Mouse (Mus musculus) midbrain, embryonic 14.5 days (tissue): Measurements from ENCODE around the gene Cdc40. TPM values are rescaled to one million over a fixed set of nuclear protein-coding genes. Genes with fewer than 3 reads are reported as not detected.

Experiments
- ATAC-seq: fragments of 200-750 bp; cut with Nextera tagmentation; 2 replicates; pipeline ENCODE4 v1.8.0; 2017; ENCODE audit warnings: moderate number of reproducible peaks, moderate library complexity; ENCODE audit not compliant: low FRiP score, low TSS enrichment
- DNase-seq: peaks from one replicate; pipeline ENCODE4 v3.0.0-alpha.2; 2015
- H3K27ac ChIP-seq: fragments of 300-500 bp; sonication (generic); replicated peaks from 2 replicates; pipeline ENCODE4 v1.5.1; 2014; ENCODE audit warnings: mild to moderate bottlenecking, low read depth, low read length, moderate library complexity
- H3K27me3 ChIP-seq: fragments of 300-500 bp; sonication (generic); 2 replicates; pipeline ENCODE4 v1.6.1; 2014; ENCODE audit warnings: low read length, control low read depth, mixed read lengths; ENCODE audit not compliant: control insufficient read depth, insufficient read depth
- H3K36me3 ChIP-seq: fragments of 300-500 bp; sonication (generic); 2 replicates; pipeline ENCODE4 v1.6.1; 2014; ENCODE audit warnings: low read length, control low read depth; ENCODE audit not compliant: control insufficient read depth, insufficient read depth
- H3K4me1 ChIP-seq: fragments of 300-500 bp; sonication (generic); 2 replicates; pipeline ENCODE4 v1.6.1; 2014; ENCODE audit warnings: mild to moderate bottlenecking, antibody characterized with exemption, low read length, control low read depth; ENCODE audit not compliant: control insufficient read depth, insufficient read depth
- H3K4me2 ChIP-seq: fragments of 300-500 bp; sonication (generic); 2 replicates; pipeline ENCODE4 v1.6.1; 2014; ENCODE audit warnings: mild to moderate bottlenecking, low read length, moderate library complexity
- H3K4me3 ChIP-seq: fragments of 300-500 bp; sonication (generic); replicated peaks from 2 replicates; pipeline ENCODE4 v1.5.1; 2014; ENCODE audit warnings: low read depth, low read length
- H3K9ac ChIP-seq: fragments of 300-500 bp; sonication (generic); replicated peaks from 2 replicates; pipeline ENCODE4 v1.6.1; 2014; ENCODE audit warnings: mild to moderate bottlenecking, low read length, moderate library complexity
- H3K9me3 ChIP-seq: fragments of 300-500 bp; sonication (generic); 2 replicates; pipeline ENCODE4 v1.6.1; 2016; ENCODE audit warnings: low read length, control low read depth, mixed read lengths; ENCODE audit not compliant: control insufficient read depth
- WGBS: fragments of 180-500 bp; shearing (Covaris S2); extraction: QIAGEN DNeasy Blood & Tissue Kit; methylation state at CpG from one replicate; pipeline ENCODE4 v1.1.7; 2014; 5-methylcytosine and 5-hydroxymethylcytosine counted together
- polyA plus RNA-seq: library from polyadenylated mRNA; unstranded; fragments of >200 nt; fragmentation: Nextera tagmentation; extraction: Ambion mirVana; gene quantifications from 2 replicates; pipeline ENCODE4 v1.2.1, GENCODE M21; 2014

Cdc40 gene
- polyA plus RNA-seq, 1 experiment from 2014 or later, result 26.8 TPM

DNA sequence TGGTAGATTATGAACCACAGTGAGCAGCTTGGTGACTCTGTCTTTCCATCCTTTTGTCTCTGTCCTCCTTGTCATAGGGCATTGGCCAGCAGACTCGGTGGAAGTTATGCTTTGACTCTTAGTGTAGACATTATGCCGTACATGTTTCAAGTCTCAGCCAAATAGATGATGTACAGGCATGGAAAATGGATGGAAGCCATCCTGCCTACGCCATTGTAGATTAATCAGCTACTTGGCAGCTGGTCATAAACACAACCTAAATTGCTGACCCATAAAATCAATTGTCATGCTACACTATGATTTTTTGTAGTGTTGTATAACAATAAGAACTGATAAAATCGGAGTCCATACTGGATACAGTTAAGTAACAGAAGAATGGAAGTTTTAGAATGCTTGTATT is 18.7 kb upstream of the Cdc40 start:
- 62% methylated on average over 4 of the region's 4 CpGs for WGBS
- no peak overlapping the region for H3K9ac ChIP-seq
- DNase-seq (no peak), ATAC-seq (no peak)
- no peak overlapping the region for H3K27ac ChIP-seq
- H3K4me2 ChIP-seq, result no peak overlapping the region
- no peaks in the 10 kb centered on the region for H3K9me3 ChIP-seq
- no peaks in the 10 kb centered on the region for H3K36me3 ChIP-seq
- no peak overlapping the region for H3K4me3 ChIP-seq
- H3K4me1 ChIP-seq, result peaks cover 8% of the 10 kb centered on the region; the same call in 1 of the 2 replicates
- no peaks in the 10 kb centered on the region for H3K27me3 ChIP-seq

DNA sequence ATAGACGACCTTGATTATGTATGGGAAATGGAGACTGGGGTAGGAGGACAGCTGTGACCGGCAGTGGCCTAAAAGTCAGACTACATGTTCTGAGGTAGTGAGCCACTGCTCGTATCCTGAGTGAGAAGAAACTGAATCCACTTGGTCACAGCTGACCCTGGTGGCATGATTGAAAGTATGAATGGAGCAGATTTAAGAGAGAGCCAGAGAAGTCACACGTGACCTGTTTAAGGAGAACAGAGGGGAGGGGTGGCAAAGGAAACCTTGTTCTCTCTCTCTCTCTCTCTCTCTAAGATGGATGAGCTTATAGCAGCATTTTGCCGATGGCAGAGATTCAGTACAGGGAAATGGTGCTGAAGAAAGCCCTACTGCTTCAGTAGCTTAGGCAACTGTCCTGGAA is 13.5 kb upstream of the Cdc40 start:
- 52% methylated on average over 5 of the region's 5 CpGs for WGBS
- Histone ChIP-seq H3K9ac (no peak overlapping the region), H3K9me3 (no peaks in the 10 kb centered on the region), H3K27ac (no peak overlapping the region; the same call in 1 of the 2 replicates), H3K4me1 (0 out of 2 replicates have a peak, but pooled peaks cover 3% of the 10 kb centered on the region), H3K27me3 (no peaks in the 10 kb centered on the region), H3K36me3 (no peaks in the 10 kb centered on the region), H3K4me2 (no peak overlapping the region), H3K4me3 (no peak overlapping the region)
- ATAC-seq (no peak), DNase-seq (peak; percentile 19)

DNA sequence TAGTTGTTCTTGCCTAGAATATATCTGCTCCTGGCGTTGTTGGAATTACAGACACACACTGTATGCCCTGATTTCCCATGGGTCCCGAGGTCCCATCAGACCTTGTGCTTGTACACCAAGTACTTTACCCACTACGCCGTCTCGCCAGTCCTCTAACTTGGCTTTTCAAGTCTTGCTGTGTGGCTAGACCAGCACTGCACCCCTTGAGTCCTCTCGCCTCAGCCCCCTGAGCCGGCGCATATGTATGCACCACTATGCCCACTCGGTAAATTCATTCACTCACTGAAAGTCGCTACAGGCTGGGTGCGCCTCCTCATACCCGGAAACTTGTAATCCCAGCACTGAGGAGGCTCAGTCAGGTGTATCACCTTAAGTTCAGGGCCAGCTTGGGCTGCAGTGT is 12.7 kb upstream of the Cdc40 start:
- WGBS, result 88% methylated on average over 12 of the region's 12 CpGs
- Histone ChIP-seq H3K9me3 (no peaks in the 10 kb centered on the region), H3K4me1 (0 out of 2 replicates have a peak, but pooled peaks cover 3% of the 10 kb centered on the region), H3K9ac (no peak overlapping the region), H3K4me2 (no peak overlapping the region), H3K27ac (no peak overlapping the region), H3K27me3 (no peaks in the 10 kb centered on the region), H3K4me3 (no peak overlapping the region), H3K36me3 (no peaks in the 10 kb centered on the region)
- DNase-seq, result no peak
- ATAC-seq, result no peak

DNA sequence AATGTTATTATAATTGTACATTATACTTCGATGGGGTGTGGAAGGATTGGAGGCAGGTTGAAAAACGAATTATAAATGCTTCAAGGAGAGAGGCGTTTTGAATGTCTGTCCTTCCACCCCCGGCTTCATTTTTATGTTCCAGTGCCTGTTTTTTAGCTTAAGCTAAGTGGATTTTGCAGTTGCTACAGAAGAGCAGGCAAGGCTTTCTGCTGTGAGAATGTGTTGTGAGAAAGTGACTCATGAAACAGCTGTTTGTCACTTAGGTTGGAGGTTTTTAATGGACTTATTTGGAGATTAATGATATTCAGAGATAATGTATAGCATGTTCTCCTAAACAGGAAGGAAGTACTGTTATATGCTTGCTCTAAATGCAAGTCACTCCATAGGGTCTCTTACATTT is 6.0 kb upstream of the Cdc40 start:
- ATAC-seq (no peak), DNase-seq (no peak)
- Histone ChIP-seq H3K4me3 (no peak overlapping the region), H3K4me1 (0 out of 2 replicates have a peak, but pooled peaks cover 4% of the 10 kb centered on the region), H3K9ac (no peak overlapping the region), H3K27ac (no peak overlapping the region), H3K27me3 (no peaks in the 10 kb centered on the region), H3K4me2 (no peak overlapping the region), H3K9me3 (no peaks in the 10 kb centered on the region), H3K36me3 (no peaks in the 10 kb centered on the region)
- 90% methylated on average over 4 of the region's 4 CpGs for WGBS

DNA sequence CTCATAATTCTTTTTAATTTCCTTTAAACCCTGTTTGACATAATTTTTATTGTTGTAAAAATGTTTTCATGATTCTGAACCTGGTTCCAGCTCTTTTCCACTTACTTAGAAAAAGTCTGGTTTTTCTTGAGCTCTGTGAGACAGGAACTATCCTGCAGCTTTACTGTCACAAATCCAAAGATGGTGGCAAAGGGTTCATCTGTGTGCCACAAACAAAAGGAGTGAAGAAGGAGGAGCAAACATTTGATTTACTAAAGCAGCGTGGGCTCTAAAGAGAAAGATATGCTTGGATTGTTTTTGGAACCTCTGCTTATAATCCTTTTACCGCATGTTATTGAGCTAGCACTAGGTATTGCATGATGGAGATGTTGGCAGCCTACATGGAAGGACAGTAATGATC is 4.2 kb upstream of the Cdc40 start:
- H3K27ac ChIP-seq, result no peak overlapping the region
- H3K36me3 ChIP-seq, result no peaks in the 10 kb centered on the region
- H3K27me3 ChIP-seq, result no peaks in the 10 kb centered on the region
- peak overlapping the region; percentile 20; the same call in 1 of the 2 replicates for H3K4me2 ChIP-seq
- ATAC-seq, result no peak
- 0 out of 2 replicates have a peak, but pooled peaks cover 4% of the 10 kb centered on the region for H3K4me1 ChIP-seq
- 27% methylated on average over 2 of the region's 2 CpGs for WGBS
- no peaks in the 10 kb centered on the region for H3K9me3 ChIP-seq
- no peak overlapping the region for H3K9ac ChIP-seq
- no peak for DNase-seq
- no peak overlapping the region for H3K4me3 ChIP-seq

DNA sequence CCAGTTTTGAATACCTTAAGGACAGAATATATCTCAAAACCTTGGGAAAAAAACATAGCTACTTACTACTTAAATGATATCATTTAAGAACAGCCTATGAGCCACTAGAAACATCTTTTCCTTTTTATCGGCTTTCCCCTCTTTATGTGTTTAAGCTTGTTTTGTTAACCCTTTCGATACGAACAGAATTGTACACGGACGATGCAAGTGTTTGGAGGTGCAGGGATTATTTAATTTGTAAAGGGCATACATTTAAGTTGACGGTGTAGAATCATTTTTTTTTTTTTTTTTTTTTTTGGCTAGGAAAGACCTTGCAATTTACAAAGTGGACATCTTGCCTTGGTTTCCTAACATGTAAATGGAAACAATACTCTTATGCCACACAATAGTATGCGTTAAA is 2.3 kb upstream of the Cdc40 start:
- peak overlapping the region; percentile 68 for H3K4me2 ChIP-seq
- H3K9me3 ChIP-seq, result no peaks in the 10 kb centered on the region
- H3K4me3 ChIP-seq, result peak overlapping the region; percentile 35
- H3K27ac ChIP-seq, result no peak overlapping the region
- no peaks in the 10 kb centered on the region for H3K36me3 ChIP-seq
- no peak for DNase-seq
- WGBS, result 25% methylated on average over 7 of the region's 7 CpGs
- ATAC-seq, result no peak
- H3K27me3 ChIP-seq, result no peaks in the 10 kb centered on the region
- H3K4me1 ChIP-seq, result peaks cover 10% of the 10 kb centered on the region; the same call in 1 of the 2 replicates
- H3K9ac ChIP-seq, result no peak overlapping the region

DNA sequence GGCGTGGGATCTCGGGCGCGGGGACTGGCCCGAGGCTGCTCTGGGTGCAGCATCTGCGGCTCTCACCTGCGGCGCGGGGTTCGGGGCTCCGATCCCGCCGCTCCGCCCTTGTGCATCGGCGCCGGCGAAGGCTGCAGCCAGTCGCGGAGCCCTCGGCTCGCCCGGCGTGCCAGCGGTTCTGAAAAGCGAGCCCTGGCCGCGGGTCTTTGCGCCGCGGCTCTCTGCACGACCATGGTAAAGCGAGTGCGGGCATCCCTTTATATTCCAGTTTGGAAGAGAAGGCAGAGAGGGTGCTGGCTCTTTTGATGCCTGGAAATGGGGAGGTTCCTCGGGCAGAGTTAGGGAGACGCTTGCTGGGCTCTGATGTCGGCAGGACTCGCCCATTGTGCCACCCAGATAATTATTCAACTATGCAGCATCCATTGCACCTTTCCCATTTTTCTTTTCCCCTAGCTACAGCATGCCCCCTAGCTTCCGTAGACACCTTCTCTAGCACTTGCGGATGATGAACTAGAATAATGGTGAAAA is 1.2 kb upstream of the Cdc40 start:
- no peaks in the 10 kb centered on the region; the same call in 1 of the 2 replicates for H3K36me3 ChIP-seq
- peak; percentile 18 for ATAC-seq
- H3K27ac ChIP-seq, result peak overlapping the region; percentile 99
- peak overlapping the region; percentile 63 for H3K4me2 ChIP-seq
- H3K9ac ChIP-seq, result peak overlapping the region; percentile 97
- H3K27me3 ChIP-seq, result no peaks in the 10 kb centered on the region
- peak; percentile 81 for DNase-seq
- WGBS, result under 1% methylated on average over 40 of the region's 40 CpGs
- peak overlapping the region; percentile 96 for H3K4me3 ChIP-seq
- peaks cover 10% of the 10 kb centered on the region; the same call in 1 of the 2 replicates for H3K4me1 ChIP-seq
- no peaks in the 10 kb centered on the region for H3K9me3 ChIP-seq

DNA sequence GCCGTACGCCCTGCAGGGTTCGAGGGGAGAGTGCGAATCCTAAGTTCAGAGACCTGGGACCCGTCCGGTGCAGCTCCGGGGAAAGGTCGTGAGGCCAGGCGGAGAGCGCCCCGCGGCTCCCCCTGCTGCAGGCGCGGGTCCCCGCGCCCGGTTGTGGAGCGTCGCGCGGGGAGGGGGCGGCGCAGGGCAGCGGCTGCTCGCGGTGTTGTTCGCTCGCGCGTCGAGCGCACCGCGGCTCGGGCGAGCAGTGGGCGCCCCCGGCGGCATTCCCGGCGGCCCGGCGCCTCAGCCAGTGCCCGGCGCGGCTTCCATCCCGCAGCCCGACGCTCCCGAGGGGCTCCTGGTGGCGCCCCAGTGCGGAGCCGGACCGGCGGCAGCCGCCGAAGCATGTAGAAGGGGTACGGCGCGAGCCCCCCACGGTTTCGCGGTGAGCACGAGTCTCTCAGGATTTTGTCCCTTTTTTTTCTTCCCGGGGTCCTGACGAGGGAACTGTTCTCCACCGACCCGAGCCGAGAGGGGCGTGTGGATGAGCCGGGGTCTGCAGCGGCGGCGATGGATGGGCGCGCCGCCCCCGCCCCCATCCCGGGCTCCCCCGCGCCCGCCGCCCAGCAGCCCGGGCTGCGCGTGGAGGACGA is 650 bp upstream of the Cdc40 start:
- WGBS, result under 1% methylated on average over 75 of the region's 87 CpGs

DNA sequence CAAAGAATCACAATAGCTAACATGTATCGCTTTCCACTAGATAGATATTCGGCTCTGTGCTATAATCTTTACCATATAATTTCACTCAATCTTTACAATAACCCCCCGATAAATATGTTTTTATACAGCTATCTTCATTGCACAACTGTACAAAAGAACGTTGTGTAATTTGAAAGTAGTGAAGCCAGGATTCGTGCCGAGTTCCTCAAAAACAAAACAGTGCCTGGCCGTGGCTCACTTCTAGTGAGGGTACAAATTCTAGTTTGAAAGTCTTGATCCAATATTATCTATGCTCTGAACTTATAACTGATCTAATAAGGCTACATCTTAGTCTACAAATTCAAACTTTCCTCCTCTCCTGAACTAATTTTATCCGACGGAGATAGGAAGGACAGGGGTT is 778 bp downstream of the Cdc40 start:
- Histone ChIP-seq H3K27ac (peak overlapping the region; percentile 75), H3K9me3 (no peaks in the 10 kb centered on the region), H3K27me3 (no peaks in the 10 kb centered on the region), H3K9ac (peak overlapping the region; percentile 77), H3K4me1 (peaks cover 6% of the 10 kb centered on the region; the same call in 1 of the 2 replicates), H3K4me2 (peak overlapping the region; percentile 63), H3K4me3 (peak overlapping the region; percentile 96), H3K36me3 (no peaks in the 10 kb centered on the region; the same call in 1 of the 2 replicates)
- ATAC-seq (no peak), DNase-seq (peak; percentile 7)
- WGBS, result 14% methylated on average over 9 of the region's 9 CpGs

More for the DNA sequence above, 650 bp upstream of the Cdc40 start:
- ATAC-seq (peak; percentile 90), DNase-seq (peak; percentile 95)
- peak overlapping the region; percentile 63 for H3K4me2 ChIP-seq
- H3K4me1 ChIP-seq, result peaks cover 9% of the 10 kb centered on the region; the same call in 1 of the 2 replicates
- H3K9ac ChIP-seq, result peak overlapping the region; percentile 97
- H3K27me3 ChIP-seq, result no peaks in the 10 kb centered on the region
- no peaks in the 10 kb centered on the region for H3K9me3 ChIP-seq
- peak overlapping the region; percentile 96 for H3K4me3 ChIP-seq
- H3K36me3 ChIP-seq, result no peaks in the 10 kb centered on the region; the same call in 1 of the 2 replicates
- peak overlapping the region; percentile 99 for H3K27ac ChIP-seq
